Mouse (Mus musculus) embryonic fibroblast, embryonic 13.5 days (primary cell): Measurements from ENCODE around the gene Lamb3. TPM values are rescaled to one million over a fixed set of nuclear protein-coding genes. Genes with fewer than 3 reads are reported as not detected.

ENCODE experiments used
- H3K27ac ChIP-seq: 2 replicates; pipeline ENCODE4 v1.5.1; 2012; ENCODE audit warnings: low read length, control low read depth, inconsistent platforms; ENCODE audit not compliant: insufficient read depth
- H3K4me1 ChIP-seq: 2 replicates; pipeline ENCODE4 v1.6.1; 2011; ENCODE audit warnings: low read length; ENCODE audit not compliant: control insufficient read depth, insufficient read depth
- H3K4me3 ChIP-seq: 2 replicates; pipeline ENCODE4 v1.5.1; 2011; ENCODE audit warnings: mild to moderate bottlenecking, control low read depth, low read length; ENCODE audit not compliant: insufficient read depth
- CTCF ChIP-seq: IDR thresholded peaks from 2 replicates; pipeline ENCODE4 v1.5.1; 2011; ENCODE audit warnings: mild to moderate bottlenecking, control low read depth, low read length, moderate library complexity, borderline replicate concordance; ENCODE audit not compliant: insufficient read depth
- POLR2A ChIP-seq: IDR thresholded peaks from 2 replicates; pipeline ENCODE4 v1.6.1; 2011; ENCODE audit warnings: low read depth, mild to moderate bottlenecking, control low read depth, low read length, moderate library complexity
- polyA plus RNA-seq: library from polyadenylated mRNA; stranded (reverse); fragments of >200 nt; gene quantifications from 2 replicates; pipeline ENCODE4 v1.2.4, GENCODE M21; 2011; ENCODE audit warnings: low read depth; ENCODE audit not compliant: missing spikeins, insufficient read length

The Lamb3 gene
- polyA plus RNA-seq, 1 experiment: not detected

DNA sequence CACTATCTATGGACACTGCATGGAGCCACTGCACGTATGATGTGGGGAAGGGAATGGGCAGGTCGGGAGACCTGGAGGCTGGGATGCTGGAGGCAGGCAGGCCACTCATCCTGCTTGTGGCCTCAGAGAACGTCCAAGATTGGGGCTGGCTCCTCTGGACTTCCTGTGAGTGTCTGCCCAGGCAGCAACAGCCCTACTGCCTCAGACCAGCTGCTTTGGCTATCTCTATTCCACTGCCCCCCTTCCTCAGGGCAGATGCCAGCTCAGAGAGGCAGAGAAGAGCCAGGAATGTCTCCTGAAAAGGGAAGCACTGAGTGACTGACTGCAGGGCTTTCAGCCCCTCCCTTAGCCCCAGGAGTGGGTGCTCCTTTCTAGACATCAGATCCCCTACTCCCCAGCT, 139.4 kb downstream of the Lamb3 start:
- Histone ChIP-seq H3K4me1 (no peaks in the 10 kb centered on the region), H3K4me3 (no peak overlapping the region), H3K27ac (no peak overlapping the region)
- no peak for TF ChIP-seq CTCF
- no peak for TF ChIP-seq POLR2A

DNA sequence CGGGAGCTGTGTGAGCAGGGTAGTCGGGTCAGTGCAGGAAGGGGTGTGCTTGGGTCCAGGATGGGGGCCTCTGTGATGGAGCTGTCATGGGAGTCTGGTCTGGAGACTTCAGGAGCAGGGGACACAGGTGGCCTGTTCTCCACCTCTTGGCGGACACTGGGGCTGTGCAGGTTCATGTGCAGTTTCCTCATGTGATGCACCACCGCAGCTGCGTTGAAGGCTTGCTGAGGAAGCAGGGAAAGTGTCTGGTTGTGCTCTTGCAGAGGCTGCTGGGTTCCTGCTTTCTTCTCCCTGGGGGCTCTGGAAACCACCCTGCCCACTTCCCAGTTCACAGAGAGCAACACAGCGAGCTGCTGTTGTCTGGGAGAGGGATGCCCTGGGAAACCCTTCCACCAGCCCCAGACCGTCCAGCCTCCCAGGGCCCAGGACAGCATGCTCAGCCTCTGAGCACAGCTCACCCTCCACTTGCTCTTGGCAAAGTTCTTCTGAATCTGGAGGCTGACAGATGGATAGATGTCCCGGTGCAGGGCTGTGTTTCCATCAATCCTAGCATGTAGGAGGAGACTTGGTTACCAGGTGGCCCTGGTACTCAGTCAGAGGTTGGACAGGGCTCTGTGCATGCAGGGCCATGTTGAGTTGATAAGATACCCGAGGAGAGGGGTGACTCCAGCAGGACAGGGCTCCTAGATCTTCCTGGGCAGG, 140.9 kb downstream of the Lamb3 start:
- H3K27ac ChIP-seq: no peak overlapping the region
- no peak for TF ChIP-seq CTCF
- TF ChIP-seq POLR2A: no peak
- H3K4me3 ChIP-seq: no peak overlapping the region
- no peaks in the 10 kb centered on the region for H3K4me1 ChIP-seq

DNA sequence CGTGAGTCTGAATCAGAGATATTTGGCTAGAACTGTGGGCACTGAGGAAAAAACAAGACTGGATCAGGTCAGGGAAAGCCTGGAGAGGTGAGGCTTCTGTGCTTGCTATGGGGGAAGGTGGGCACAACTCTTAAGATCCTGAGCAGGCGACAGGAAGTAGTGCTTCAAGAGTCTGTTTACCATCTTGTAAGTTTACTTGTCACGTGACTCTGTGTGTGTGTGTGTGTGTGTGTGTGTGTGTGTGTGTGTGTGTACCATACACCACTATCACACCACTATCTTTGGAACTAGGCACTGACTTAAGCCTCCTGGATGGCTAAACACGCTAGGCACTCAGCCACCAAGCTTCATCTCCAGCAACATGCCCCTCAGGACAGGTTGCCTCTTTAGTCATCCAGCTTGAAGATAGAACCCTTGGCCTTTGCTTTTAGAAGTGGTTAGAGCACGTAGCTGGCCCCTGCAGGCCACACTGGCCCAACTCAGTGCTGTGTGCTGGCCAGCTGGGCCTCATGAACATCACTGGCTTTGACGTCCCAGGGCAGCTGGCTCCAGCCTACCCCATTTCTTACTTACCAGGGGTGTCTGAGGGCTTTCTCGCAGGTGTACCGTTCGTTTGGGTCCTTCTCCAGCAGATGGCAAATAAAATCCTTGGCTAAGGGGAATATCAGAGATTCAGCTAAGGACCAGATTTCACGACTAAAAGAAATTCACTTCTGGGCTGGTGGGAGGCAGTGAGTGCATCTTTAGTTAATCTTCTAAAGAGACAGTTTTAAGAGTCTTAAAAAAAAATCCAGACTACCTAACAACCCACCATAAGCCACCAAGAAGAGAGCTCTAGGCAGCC, 142.4 kb downstream of the Lamb3 start:
- Histone ChIP-seq H3K4me1 (no peaks in the 10 kb centered on the region), H3K27ac (no peak overlapping the region), H3K4me3 (no peak overlapping the region)
- TF ChIP-seq CTCF (no peak), POLR2A (no peak)

DNA sequence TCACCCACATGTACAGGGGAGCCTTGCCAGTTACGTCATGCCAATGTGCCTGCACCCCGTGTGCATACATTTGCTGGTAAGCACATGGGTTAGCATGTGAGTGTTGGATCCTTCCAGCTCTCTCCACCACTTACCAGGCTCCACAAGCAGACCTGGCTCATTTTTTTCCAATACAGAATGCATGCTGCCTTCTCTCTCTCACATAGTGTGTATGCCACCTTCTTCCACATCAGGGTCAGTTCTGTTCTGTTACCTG, 143.0 kb downstream of the Lamb3 start:
- Histone ChIP-seq H3K27ac (no peak overlapping the region), H3K4me1 (no peaks in the 10 kb centered on the region), H3K4me3 (no peak overlapping the region)
- no peak for TF ChIP-seq POLR2A
- TF ChIP-seq CTCF: no peak

GRCm38 (mm10) chr1:193351583-193351982, 144.1 kb downstream of the Lamb3 start:
- TF ChIP-seq CTCF (no peak), POLR2A (no peak)
- Histone ChIP-seq H3K27ac (no peak overlapping the region), H3K4me1 (no peaks in the 10 kb centered on the region), H3K4me3 (no peak overlapping the region)

- TF ChIP-seq POLR2A (no peak), CTCF (no peak)
- H3K4me1 ChIP-seq: no peaks in the 10 kb centered on the region
- no peak overlapping the region for H3K4me3 ChIP-seq
- no peak overlapping the region for H3K27ac ChIP-seq
These were observed 151.7 kb downstream of the Lamb3 start for GRCm38 (mm10) chr1:193359199-193359598.

DNA sequence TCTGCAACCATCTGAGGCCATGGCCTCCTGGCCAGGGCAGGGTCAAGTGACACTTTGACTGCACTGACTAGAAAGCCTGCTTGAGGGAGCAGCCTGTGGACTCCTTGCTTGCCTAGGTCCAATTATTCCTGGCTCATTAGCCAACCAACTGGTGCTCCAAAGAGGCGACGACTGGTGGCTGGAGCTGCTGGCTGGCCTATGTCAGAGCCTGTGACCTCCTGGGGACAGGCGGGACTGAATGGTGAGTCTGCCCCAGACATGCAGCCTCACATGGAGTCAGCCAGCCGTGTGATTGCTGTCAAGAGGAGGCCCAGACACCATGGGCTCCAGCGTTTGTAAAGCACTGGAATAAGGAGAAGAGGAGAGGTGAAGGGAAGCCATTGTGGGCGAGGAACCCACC, 153.7 kb downstream of the Lamb3 start:
- no peak for TF ChIP-seq CTCF
- TF ChIP-seq POLR2A: no peak
- no peak overlapping the region for H3K4me3 ChIP-seq
- no peaks in the 10 kb centered on the region for H3K4me1 ChIP-seq
- no peak overlapping the region for H3K27ac ChIP-seq

DNA sequence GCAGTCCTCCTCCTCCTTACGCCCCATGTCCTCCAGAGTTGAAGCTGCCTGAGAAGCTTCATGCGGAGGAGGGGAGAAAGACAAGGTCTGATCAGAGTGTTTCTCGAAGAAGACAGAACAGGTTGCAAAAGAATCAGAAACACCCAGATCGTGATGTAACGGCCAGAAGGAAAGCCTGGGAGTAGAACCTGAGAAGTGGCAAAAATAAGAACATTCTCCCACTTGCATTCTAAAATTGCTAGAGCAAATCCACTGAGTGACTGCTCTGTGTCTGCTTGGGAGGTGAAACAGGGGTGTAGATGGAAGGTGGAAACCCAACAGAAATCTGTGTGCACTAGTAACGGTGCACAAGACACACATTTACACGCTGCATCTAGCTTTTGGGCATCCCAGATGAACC, 154.6 kb downstream of the Lamb3 start:
- Histone ChIP-seq H3K4me1 (no peaks in the 10 kb centered on the region), H3K27ac (no peak overlapping the region), H3K4me3 (no peak overlapping the region)
- no peak for TF ChIP-seq CTCF
- no peak for TF ChIP-seq POLR2A

DNA sequence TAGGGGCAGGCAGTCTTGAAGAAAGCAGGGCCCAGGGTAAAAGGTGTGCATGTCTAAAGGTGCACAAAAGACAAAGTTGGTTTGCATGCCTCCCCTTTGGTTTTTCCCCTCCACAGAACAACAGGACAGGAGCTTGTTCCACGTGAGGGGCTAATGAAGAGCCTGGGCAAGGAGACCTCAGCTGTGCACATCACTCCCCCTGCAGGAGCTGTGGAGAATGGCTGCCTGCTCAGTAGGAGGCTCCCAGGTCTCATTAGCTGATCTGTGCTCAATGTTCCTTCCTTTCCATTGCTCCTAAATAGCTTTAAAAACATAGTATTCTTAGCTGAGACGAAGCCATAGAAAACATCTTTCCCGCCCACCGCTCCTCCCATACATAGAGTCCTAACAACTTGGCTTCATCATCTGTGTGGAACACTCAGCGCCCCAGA, 156.3 kb downstream of the Lamb3 start:
- Histone ChIP-seq H3K4me3 (no peak overlapping the region), H3K4me1 (no peaks in the 10 kb centered on the region), H3K27ac (no peak overlapping the region)
- TF ChIP-seq POLR2A (no peak), CTCF (peak; percentile 49; the same call in 1 of the 2 replicates)

DNA sequence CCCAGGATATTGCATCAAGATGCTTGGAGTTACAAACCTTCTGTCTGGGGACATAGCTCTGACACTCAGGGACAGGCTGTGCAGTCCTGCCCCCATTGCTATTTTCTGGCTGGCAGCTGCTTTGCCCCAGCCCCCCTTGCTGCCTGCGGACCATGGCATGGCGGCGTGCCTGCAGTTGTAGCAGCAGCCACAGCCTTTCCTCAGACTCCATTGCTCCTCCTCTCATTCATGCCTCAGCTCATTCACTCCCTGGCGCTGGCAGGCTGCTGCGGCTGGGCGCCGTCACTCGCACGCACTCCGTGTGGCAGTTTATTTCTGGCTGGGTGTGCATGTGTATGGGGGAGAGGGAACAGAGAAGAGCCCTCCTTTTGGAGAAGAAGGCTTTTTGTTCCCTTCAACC, 160.6 kb downstream of the Lamb3 start:
- Histone ChIP-seq H3K27ac (no peak overlapping the region), H3K4me1 (no peaks in the 10 kb centered on the region), H3K4me3 (no peak overlapping the region)
- TF ChIP-seq POLR2A (no peak), CTCF (no peak)
